Mouse (Mus musculus) A20 (cell line): ENCODE results near the gene Qtrt1.

ENCODE experiments used
- DNase-seq: peaks from one replicate; pipeline ENCODE4 v3.0.0-alpha.2; 2011; ENCODE audit warnings: low read depth, low spot score

Gene Qtrt1

DNA sequence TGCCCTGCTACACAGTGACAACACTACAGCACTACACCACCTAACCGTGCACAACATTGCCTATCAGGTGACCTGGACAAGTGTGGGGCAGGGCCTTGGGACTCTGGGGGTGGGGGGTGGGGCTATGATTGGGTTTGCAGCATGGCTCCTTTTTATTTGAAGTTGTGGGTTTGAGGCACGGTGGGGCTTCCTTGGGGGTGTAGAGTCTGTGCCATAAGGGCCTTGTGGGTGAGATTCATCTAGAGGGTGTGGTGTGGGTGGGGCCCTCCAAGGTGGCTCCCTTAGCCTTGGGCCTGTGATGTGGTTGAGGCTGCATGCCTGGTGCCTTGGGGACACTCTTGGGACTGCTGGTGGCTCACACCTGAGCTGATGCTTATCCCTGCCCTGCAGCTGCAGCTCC is 8.0 kb downstream of the Qtrt1 start:
- DNase-seq: no peak

DNA sequence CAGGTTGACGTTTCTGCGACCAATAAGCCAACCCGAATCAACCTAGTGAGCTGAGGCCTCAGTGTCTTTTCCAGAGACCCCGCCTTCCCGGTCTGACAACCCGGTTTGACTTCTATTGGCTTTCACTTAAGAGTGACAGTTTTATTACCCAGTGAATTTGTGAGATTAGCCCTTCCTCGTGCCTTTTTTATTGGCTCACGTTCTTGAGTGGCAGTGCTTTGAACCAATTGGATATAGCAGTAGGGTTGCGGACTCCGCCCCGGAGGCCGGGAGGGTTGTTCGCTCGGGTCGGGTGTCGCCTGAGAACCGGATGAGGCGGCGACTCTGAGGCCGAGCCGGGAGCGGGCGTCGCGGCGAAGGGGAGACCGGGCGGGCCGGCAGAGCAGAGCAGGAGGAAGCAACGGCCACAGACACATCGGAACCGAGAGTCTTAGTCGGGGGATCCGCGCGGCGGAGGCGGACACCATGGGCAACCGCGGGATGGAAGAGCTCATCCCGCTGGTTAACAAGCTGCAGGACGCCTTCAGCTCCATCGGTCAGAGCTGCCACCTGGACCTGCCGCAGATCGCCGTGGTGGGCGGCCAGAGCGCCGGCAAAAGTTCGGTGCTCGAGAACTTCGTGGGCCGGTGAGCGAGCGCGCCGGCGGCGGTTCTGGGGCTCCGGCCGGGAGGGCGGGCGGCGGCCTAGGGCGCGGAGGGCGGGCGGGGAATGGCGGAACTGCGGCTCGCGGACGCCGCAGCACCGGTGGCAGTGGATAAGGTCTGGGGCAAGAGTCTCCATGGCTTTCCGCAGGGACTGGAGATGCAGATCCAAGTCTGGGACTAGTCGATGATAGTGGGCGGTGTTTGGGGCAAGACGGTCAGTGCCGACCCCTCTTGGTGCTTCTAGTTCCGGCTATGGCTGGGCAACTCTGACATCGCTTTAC is 13.3 kb downstream of the Qtrt1 start, which contains the start of gene Dnm2:
Gene Dnm2 (plus strand): TSS at position 278 of the 925 bp plus-strand sequence.
- DNase-seq: peak; percentile 93

DNA sequence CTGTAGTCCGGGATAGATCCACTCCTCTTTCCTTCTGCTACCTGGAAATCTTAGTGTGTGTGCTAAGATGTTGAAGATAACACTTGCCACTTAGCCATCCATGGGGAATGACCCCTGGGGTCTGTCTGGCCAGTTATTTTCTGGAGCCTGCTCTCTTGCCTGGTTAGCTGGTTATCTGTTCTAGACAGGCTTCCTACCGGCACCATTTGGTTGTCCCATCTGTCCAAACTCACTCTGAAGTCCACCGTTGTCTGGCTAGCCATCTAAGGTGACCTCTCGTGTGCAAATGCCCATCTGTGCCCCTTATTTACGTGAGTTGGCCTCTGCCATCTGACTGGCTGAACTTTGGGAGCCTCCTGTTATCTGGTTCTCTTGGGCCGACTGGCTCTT is 13.9 kb downstream of the Qtrt1 start:
- no peak for DNase-seq

DNA sequence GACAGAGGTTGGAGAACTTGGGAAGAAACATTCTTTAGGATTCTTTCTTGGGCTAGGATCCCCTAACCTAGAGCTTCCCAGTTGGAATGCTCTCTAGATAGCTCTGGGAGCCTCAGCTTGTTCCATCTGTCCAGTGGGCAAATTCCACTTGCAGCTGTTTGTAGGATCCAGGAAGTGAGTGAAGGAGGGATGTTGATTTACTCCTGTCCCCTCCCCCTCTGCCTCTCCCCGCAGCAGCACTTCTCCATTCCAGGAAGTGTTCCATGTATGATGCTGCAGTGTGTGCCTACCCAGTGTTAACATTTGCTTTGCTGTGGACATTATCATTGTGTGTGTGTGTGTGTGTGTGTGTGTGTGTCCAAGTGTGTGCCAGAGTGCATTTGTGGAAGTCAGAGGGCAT is 14.4 kb downstream of the Qtrt1 start:
- DNase-seq: no peak

DNA sequence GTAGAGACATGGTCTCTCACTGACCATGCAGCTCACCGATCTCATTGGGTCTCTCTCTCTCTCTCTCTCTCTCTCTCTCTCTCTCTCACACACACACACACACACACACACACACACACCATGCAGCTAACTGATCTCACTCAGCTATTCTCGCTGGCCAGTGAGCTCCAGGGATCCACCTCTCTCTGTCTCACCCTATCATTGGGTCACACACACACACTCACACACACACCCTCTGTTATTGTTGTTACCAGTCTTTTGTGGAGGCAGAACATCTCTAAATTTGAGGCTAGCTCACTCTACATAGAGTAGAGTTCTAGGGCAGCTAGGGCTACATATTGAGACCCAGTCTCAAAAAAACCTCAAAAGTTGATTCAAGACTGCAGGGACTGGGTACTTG is 14.9 kb downstream of the Qtrt1 start:
- DNase-seq: no peak

DNA sequence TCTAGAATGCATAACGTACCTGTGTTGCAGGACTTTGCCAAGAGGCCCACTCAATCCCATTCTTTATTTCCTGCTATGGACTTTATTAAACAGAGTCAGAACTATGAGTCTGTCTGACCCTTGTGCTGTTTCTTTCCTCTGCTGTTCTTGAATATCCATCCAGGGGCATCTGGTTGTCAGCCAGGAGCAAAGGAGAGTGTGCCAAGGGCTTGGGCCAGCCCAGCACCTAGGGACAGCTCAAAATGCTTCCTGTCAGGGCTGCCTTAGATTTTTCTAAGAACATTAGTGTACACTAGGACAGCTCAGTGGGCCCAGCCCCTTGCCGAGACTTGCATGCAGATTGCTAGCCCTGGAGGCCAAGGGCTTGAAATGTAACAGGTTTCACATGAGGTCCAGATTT is 16.1 kb downstream of the Qtrt1 start:
- no peak for DNase-seq

DNA sequence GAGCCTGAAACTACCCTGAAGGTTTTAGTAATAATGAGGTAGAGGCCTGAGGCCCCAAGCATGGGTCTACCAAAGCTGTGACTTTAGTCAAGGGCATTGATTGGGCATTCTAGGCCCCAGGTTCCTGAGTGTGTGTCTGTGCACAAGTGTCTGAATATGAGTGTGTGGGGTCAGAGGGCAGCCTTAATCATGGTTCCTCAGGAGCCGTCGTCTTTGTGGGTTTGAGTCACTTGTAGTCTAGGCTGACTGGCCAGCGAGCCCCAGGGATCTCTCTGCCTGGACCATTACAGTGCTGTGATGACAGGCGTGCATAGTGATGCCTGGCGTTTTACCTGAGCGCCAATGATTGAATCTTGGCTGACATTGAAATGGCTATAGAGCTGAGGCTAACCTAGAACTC is 16.5 kb downstream of the Qtrt1 start:
- no peak for DNase-seq

DNA sequence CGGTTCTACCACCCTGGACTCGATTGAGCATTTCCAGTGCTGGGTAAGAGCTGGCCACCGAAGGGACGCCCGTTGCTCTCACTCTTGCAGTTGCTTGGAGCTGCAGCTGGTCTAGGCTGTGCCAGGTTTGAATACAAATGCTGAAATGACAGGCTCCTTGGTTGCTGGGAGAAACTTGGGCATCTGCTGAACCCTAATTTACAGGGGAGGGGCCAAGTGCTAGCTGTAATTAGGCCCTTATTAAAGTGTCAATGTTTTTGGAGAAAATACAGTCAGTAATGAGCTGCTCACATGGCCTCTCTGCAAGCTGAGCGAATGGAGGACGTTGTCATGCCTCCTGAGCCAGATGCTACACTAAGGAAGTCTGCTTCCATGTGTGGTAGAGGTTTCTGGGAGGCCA is 19.1 kb downstream of the Qtrt1 start:
- no peak for DNase-seq

DNA sequence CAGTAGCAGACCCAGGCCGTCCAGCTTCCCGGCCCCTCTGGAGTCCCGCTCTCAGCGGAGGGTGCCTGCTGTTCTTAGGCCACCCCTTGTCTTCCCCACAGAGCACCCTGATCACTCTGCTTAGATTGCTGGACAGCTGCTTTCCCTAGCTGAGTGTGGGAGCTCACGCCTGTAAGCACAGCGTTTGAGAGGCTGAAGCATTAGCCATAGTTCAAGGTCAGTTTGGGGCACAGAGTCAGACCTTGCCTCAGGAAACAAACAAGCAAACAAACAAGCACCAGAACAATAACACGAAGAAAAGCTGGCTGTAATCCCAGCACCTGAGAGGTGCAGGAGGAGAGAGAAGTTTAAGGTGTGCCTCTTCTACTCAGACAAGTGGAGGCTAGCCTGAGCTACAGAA is 20.4 kb downstream of the Qtrt1 start:
- no peak for DNase-seq

DNA sequence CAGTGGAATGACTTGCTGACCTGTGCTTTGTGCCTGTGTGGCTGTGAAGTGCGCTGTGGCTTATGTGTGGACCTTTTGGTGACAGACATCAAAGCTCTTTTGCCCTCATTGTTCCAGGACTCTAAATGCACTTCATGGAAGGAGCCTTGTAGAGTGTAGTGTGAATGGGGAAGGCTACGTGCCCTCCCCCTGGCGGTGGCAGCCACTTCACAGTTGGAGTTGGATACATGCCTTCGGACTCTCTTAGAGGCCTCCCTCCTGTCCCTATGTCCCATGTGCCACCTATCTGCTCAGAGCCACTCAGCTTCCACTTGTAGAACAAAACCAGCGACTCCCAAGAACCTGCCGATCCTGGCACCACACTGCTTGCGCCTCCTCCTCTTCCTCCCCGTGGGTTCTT is 22.1 kb downstream of the Qtrt1 start:
- no peak for DNase-seq

DNA sequence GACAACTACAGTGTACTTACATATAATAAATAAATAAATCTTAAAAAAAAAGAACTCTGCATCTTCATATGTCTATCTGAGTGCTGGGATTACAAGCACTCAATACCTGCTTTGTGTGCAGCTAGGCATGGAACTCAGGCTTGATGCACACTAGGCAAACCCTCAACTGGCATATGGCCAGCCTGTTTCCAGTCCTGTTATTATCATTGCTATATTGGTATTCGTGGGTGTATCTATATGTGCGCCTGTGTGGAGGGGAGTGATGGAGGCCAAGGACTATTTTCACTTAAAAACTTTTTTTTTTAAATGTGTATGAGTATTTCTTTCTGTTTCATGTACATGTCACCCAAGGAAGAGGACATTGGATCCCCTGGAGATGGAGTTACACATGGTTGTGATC is 22.8 kb downstream of the Qtrt1 start:
- no peak for DNase-seq

DNA sequence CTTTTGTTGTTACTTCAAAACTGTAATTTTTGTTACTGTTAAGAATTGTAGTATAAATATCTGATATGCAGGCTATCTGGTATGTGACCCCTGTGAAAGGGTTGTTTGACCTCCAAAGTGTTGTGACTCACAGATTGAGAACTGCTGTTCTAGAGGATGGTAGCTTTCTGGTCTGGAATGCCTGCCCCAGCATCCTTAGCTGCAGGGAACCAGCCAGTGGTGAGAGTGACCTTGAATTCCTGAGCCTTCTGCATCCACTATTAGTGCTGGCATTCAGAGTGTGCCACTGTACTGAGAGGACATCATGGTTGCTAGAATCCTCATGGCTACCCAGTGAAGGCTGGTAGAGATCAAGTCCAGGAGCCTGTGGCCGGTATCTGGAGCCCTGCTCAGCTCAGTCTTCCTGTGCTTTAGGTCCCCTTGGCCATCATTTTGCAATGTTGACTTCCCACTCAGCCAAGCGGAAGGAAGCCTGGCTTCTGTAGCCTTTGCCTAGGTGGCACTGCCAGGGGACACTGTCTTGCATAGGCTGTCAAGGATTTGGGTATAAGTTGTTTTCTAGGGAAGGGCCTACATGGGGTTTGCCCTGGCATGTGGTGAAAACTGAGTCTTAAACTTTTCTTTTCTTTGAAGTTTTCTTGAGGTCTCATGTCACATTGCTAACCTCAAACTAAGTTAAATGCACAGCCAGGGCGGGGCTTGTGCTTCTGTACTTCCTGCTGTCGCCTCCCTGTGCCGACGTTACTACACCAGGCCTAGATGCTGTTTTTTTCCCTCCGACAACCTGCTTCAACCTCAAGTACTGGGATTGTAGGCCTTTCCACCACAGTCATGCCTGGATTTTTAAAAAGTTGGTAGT is 24.4 kb downstream of the Qtrt1 start:
- no peak for DNase-seq

DNA sequence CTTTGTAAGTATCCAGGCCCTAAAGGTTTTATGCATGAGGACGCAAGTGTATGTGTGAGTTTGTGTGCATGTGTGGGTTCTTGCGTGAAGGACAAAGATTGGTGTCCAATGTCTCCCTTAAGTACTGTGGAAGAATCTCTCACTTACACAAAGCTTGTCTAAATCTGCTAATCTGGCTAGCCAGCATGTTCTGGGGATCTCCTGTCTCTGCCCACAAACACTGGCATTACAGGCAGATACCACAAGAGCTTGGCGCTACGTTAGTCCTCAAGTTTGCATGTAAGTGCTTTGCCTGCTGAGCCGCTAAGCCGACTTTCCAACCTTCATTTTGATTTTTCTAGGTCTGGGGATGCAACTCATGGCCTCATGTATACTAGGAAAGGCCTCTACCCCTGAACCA is 25.9 kb downstream of the Qtrt1 start:
- DNase-seq: no peak

DNA sequence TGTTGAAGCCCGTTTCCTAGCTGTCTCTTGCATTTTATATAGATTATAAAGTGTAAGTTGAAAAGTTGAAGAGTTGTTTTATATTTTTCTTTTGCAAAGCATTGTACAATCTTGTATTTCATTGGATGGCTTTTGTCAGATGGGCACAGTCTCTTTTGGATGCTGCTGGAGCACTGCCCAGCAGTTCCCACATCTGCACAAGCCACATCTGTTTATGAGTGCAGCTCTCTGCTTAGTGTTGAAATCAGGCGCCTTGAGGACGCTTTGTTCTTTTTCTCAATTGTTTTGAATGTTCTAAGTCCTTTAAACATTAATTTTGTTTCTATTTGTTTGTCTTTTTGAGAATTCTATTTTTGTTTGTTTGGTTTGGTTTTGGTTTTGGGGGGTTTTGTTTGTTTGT is 26.6 kb downstream of the Qtrt1 start:
- DNase-seq: no peak

DNA sequence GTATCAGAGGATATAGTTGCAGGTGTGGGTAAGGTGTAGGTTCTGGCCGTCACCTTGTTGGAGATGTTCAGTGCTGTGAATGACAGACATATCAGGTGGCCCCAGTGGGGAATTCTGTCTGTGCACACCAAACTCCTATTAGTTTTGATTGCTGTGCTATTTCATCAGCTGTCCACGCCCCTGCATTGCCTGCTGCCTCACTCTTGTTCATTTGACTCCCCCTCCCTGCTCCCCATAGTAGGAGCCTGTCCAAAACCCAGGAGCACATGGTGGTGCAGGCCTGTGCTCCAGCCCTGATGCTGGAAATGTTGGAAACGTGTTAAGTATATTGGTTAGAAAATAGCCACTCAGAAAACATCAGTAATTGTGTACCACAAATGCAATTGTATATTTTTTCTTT is 27.8 kb downstream of the Qtrt1 start:
- DNase-seq: no peak

DNA sequence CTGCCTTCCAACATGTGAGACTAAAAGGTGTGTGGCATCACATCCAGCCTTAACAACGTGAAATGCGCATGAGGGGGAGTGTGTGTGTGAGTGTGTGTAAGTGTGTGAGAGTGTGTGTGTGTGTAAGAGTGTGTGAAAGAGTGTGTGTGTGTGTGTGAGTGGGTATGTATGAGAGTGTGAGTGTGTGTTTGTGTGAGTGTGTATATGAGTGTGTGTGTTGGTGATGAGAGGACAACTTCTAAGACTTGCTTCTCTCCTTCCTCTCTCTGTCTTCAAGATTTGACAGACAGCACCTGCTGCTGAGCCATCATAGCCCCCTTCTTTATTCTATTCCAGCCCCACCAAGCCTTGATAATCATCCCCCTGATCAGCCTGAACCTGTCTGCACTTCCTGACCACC is 28.3 kb downstream of the Qtrt1 start:
- no peak for DNase-seq

DNA sequence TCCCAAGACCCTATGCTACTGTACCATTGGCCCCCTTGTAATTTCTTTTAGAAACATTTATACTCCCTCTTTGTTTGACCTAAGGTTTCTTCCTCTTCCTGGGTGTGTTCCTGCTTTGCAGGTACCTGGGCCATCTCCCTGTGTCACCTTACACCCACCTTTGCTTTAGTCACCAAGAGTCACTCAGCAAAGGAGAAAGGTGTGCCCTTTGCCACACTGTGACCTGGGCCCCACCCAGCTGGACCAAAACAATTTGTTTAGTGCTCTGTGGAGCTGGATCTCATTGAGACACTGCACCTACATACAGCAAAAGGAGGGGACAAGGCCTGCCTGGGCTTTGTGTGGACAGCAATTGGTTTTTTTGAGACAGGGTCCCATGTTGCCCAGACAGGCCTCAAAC is 28.8 kb downstream of the Qtrt1 start:
- no peak for DNase-seq

DNA sequence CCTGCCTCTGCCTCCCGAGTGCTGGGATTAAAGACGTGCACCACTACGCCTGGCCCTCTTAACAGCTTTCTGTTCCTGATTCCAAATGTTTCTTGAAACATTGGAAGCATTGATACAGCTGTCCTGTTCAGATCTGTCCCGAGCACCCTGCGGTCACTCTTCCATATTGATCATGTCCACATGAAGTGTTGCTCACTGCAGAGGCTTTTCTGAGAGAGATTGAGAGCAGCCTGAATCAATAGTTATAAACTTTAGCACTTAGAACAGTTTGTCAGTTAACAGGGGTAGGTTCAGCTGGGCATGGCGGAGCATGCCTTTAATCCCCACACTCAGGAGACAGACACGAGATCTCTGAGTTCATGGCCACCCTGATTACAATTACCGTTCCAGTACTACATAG is 32.2 kb downstream of the Qtrt1 start:
- no peak for DNase-seq

DNA sequence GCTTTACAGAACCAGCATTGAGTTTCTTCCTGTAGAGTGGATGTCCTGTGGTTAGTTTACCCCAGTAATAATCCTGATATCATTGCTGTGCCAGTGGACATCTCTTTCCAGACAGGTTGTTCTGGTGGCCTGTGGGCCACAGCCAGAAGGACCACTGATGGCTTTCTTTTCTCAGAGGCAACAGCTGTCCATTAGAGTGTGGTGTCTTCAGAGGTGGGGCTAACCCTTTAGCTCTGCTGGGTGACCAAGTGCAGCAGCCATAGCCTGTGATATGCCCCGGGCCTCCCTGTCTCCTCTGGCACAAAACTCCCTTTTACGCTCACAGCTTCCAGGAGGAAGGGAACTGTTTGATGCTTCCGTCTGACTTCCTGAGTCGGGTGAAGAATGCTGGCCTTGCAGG is 32.9 kb downstream of the Qtrt1 start:
- DNase-seq: no peak

DNA sequence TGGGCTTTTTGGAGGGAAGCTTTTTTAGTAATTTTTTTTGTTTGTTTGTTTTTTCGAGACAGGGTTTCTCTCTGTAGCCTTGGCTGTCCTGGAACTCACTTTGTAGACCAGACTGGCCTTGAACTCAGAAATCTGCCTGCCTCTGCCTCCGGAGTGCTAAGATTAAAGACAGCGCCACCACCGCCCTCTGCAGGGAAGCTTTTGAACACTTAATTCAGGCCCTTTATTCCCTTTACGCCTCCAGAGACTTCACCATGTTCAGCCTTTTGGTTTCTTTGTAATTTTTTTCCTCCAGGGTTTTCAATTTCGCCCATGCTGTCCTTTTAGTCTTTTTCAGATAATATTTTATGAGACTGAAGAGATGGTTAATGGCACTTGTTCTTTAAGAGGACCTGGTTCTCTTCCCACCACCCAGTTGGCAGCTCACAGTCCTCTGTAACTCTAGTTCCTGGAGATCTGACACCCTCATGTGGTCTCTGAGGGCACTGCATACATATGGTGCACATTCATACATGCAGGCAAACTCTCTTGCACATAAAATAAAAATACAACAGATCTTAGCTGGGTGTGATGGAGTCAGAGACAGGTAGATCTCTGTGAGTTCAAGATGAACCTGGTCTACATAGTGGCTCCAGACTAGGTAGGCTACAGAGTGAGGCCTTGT is 33.6 kb downstream of the Qtrt1 start:
- DNase-seq: no peak

DNA sequence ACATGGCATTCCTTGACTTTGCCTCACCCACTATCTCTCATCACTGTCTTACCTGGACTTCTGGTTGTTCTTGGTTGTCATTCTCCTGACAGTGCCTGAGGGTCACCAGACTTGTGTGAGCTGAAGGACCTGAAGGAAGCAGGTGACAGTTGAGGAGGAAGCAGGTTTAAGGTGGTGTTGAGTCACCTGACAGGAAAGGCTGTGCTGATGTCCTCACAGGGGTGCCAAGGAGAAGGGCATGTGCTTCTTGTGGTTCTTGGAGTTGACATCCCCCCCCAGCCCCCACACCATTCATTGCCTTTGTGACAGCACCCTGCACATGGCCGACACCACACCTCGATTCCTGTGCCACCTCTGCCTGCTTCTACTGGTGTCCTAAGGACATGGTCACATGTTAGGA is 36.1 kb downstream of the Qtrt1 start:
- no peak for DNase-seq

DNA sequence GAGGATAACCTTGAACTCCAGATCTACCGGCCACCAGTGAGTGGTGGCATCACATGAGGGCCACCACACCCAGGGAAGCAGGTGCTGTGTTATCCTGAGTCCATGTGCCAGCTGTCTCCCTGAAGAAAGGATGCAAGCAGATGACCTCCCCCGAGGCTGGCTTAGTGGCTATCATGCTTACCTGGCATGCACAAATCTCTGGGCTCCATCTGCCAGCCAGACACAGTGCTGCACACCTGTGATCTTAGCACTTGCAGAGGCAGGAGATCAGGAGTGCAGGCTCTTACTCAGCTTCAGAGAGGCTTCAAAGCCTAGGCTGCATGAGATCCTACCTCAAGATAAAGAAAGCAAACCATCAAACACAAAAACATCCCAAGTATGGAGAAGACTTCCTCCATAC is 38.1 kb downstream of the Qtrt1 start:
- no peak for DNase-seq
